Mouse (Mus musculus) cortical plate, adult 2 months (tissue): ENCODE measurements around the gene Plppr3.

Experiments used
- CTCF ChIP-seq: fragments of 200-500 bp; IDR thresholded peaks from 2 replicates; pipeline ENCODE4 v1.5.1; 2011; ENCODE audit warnings: mild to moderate bottlenecking, control low read depth, low read length; ENCODE audit not compliant: insufficient read depth; ENCODE audit errors: extremely low read depth
- POLR2A ChIP-seq: fragments of 200-500 bp; IDR thresholded peaks from 2 replicates; pipeline ENCODE4 v1.6.1; 2011; ENCODE audit warnings: mild to moderate bottlenecking, low read length, control low read depth; ENCODE audit not compliant: insufficient read depth; ENCODE audit errors: extremely low read depth

DNA sequence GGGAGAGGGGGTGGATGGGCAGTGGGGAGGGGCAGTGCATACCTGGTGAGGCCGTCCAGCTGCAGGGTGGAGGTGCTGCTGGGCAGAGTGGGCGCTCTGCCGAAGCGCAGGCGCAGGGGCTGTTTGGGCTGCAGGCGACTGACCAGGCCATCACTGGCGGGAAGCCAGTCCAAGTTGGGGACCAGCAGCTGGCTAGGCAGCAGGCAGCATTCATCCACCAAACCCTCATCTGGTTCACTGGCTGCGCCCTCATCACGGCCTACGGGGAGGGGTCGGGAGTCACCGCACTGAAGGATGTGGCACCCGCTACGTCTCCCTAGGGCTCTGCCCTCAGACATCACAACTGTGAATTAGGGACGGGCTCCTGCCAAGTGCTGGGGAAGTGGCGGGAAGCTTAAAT, 21.9 kb upstream of the Plppr3 start:
- TF ChIP-seq POLR2A (no peak), CTCF (no peak)
